Mouse (Mus musculus) thymus, adult 2 months (tissue): ENCODE data around the gene Krt10.

ENCODE experiments used
- CTCF ChIP-seq: fragments of 200-500 bp; IDR thresholded peaks from 2 replicates; pipeline ENCODE4 v1.5.1; 2012; ENCODE audit warnings: mild to moderate bottlenecking, control low read depth, low read length, moderate library complexity, borderline replicate concordance; ENCODE audit not compliant: control insufficient read depth, poor library complexity, insufficient read depth; ENCODE audit errors: extremely low read depth
- POLR2A ChIP-seq: fragments of 200-500 bp; IDR thresholded peaks from 2 replicates; pipeline ENCODE4 v1.6.1; 2012; ENCODE audit warnings: mild to moderate bottlenecking, low read length, control low read depth, moderate library complexity; ENCODE audit not compliant: control insufficient read depth, poor library complexity, insufficient read depth; ENCODE audit errors: extremely low read depth

DNA sequence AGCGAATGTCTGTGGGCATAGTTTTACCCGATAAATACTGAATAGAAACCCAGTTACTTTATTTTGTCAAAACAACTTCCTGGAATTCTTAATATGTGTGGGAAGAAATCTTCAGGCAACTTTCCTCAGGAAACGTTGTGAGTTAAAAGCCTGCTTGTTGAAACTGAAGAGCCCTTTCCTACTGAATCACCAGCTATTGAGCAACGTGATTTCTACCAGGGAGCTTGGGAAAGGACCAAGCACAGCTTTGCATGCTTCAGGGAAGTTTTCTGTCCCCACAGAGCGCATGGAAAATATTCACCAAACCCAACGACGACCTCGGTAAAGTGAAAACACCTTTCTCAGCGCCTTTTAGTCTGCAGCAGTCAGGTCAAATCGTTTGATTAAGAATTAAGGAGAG, 17.0 kb upstream of the Krt10 start:
- TF ChIP-seq CTCF = no peak
- TF ChIP-seq POLR2A = no peak
